Mouse (Mus musculus) right cerebral cortex, postnatal 4 days (tissue): ENCODE data around the gene Nxpe5.

Experiments
- DNase-seq: peaks from one replicate; pipeline ENCODE4 v3.0.0-alpha.2; 2022

Nxpe5 gene

DNA sequence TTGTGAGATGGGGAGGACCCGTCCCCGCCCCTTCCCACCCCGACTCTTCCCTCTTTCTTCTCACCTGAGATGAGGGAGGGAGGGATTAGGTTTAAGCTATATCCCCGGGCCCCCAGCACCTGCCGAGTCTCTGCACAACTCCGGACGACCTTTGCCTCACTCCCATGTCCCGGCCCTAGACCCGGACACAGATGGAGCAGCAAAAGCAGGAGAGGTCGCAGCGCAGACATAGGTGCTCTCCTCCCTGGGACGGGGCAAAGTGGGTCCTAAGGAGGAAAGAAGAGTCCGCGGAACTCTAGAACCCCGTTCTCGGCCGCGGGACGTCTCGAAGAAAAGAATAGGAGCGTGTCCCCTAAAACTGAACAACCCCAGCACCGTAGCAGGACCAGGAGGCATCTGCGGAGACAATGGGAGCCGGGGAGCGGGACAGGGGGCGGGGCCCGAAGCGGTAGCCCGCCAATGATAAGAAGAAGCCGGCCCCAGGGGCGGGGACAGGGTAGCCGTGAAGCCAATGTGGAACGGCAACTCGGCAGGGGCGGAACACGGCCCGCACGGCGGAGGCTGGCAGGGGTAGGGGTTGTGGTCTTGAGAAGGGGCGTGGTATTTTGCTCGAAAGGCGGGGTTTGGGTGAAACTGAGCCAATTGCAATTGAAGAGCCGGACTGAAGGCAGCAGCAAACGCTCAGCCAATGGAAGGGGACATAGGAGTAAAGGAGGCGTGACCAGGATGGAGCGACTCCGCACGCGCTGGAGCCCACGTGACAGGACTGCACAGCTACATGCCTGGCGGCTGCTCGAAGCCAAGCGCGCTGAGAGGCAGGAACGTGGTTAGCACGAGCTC is 54.1 kb downstream of the Nxpe5 start, which contains the start of the genes Gm43720, Gpc2 and Stag3:
Gm43720 (minus strand) TSS at position 374 of the 840 bp plus-strand sequence.
Gpc2 (minus strand) TSS at position 421 of the 840 bp plus-strand sequence.
Stag3 (plus strand) TSS at position 656 of the 840 bp plus-strand sequence.
- peak; percentile 91 for DNase-seq

DNA sequence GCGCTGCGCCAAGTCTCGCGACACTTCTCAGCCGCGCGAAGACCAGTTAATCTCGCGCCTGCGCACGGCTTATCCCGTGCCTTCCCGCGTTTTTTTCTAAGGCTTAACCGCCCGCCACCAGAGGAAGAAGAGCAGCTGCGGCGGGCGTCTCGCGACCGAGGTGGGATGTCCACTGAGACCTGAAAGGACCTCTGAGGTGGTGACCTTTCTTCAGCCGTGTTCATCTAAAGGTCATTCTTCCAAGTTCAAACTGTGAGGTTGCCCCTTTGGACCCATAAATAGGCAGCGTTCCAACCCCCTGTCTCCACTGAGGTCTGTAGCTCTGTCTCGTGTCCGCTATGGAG is 54.7 kb downstream of the Nxpe5 start:
- no peak for DNase-seq

DNA sequence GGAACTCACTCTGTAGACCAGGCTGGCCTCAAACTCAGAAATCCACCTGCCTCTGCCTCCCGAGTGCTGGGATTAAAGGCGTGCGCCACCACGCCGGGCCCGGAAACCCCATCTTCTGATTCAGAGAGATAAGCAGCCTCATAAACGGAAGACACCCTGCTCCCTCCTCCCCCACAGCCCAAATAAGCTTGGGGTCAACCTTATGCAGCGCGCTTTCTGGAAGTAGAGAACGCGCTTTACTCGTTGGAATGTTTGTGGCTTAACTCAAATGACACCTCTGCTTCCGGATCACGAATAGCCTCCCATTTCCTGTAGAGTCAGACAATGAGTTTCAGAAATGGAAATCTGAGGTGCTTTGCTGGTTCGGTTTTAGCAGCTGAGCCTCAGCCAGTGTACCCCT is 55.1 kb downstream of the Nxpe5 start:
- no peak for DNase-seq

DNA sequence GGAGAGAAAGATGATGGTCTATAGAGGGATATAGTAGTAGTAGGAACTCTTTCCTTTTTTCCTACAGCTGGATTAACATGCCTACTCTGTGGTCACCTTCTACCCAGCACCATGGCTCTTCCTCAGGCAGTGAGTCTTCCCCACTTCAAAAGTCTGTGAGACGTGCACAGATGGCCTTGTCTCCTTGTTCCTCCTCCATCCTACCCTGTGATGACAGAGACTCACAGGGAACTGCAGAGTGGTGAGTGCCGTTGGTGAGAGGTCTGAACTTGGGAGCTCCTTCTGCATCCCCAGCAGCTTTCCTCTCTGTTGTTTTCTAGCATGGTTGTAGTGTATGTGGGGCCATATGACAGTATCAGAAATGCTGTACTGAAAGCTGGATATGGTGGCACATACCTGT is 56.1 kb downstream of the Nxpe5 start:
- DNase-seq = no peak

DNA sequence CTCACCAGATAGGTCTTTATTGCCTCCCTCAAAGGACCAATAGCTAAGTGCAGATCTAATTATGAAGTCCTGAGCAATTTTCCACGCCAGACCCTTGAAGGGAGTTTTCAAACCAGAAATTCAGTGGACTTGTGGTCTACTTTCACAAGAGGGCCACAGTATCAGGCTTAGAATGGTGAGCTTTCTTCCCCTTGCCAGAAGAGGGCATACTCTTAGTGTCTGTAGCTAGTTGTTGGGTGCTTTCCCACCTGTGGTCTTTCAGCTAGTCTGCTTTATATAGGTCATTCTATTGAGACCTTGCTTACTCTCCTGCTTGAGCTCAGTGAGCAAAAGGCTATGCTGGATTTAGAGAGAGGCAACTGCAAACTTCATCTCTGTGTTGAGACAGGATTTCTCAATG is 57.8 kb downstream of the Nxpe5 start:
- no peak for DNase-seq

DNA sequence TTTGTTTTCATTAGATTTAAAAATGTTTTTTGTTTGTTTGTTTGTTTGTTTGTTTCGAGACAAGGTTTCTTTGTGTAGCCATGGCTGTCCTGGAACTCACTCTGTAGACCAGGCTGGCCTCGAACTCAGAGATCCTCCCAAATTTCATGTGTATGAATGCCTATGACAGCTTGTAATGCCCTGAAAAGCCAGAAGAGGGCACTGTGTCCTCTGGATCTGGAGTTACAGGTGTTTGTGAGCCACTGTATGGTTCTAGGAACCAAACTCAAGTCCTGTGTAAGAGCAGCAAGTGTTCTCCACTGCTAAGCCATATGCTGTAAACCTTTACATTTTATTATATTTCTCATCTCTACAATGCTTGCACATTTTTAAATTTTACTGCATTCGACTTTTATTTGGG is 62.2 kb downstream of the Nxpe5 start:
- DNase-seq = no peak

DNA sequence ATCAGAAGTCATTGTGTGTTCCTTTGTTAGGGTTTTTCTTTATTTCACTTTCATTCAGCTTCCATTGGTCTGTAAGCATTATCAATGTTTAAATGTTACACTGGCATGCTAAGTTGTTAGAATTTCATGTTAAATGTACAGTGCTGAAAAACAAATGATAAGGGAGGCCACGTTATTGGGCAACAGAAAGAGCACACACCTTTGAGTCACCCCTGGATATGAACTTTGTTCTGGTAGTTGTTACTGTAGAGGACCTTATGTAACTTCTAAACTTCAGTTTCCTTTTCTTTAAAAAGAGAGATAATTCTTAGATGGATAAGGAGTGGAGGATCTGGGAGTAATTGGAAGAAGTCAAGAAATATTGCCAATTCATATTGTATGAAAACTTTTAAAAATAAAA is 65.9 kb downstream of the Nxpe5 start:
- no peak for DNase-seq

DNA sequence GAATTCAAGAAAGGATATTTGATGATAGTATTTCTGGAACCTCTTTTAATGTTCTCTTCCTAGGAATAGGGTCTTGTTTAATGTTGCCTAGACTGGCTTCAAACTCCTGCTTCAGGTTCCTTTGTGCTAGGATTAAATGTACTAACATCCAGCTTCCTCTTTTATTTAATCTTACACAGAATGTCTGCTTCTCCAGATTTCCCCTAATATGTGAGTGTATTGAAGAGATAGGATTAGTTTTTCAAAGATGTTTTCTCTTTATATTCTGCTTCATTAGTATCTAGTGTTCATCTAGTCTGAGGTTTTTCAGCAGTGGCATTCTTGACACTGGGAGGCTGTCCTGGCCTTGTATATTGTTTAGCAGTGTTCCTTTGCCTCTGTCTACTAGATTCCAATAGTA is 68.5 kb downstream of the Nxpe5 start:
- DNase-seq = no peak

DNA sequence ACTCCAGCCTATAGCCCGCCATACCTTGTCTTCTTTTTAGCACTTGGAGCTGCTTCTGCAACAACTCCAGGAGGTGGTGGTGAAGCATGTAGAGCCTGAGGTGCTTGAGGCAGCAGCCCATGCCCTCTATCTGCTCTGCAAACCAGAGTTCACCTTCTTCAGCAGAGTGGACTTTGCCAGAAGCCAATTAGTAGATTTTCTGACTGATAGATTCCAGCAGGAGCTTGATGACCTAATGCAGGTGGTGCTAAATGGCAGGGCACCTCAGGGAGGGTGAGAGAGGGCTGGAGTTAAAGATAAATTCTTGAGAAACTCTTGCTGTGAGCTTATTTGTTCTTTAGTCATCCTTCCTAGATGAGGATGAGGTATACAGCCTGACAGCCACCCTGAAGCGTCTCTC is 73.9 kb downstream of the Nxpe5 start:
- no peak for DNase-seq
